Mouse (Mus musculus): ENCODE measurements around the gene H60b. TPM values are rescaled to one million over a fixed set of nuclear protein-coding genes. Genes with fewer than 3 reads are reported as not detected.
"Not testable (repeated sequence)": the region's sequence is repeated elsewhere in the genome, so short reads cannot be mapped to it uniquely, and the experiment has no call there.

Gene H60b
- polyA plus RNA-seq, 1 experiment = 0.32 TPM

GRCm38 (mm10) chr10:22154871-22155799, 3.3 kb upstream of the H60b start:
- Histone ChIP-seq H3K79me3 (ENCODE audit: low read depth) (no peaks in the 10 kb centered on the region), H3K79me2 (ENCODE audit: control insufficient read depth, insufficient read depth) (peaks cover 6% of the 10 kb centered on the region), H3K36me3 (ENCODE audit: control insufficient read depth, insufficient read depth) (no peaks in the 10 kb centered on the region), H3ac (ENCODE audit: control insufficient read depth, insufficient read length, low read depth) (no peak overlapping the region), H3K27me3 (ENCODE audit: control insufficient read depth, insufficient read depth, insufficient read length) (peaks cover 19% of the 10 kb centered on the region), H3K4me3 (ENCODE audit: insufficient read depth, poor library complexity, severe bottlenecking) (no peak overlapping the region)
- TF ChIP-seq USF1 (IDR thresholded peaks at IDR 0.05; ENCODE audit: low read depth) = no peak
- TF ChIP-seq CTCF (IDR thresholded peaks at IDR 0.05; ENCODE audit: control insufficient read depth, insufficient read depth, insufficient read length) = no peak
- TF ChIP-seq MAX (IDR thresholded peaks at IDR 0.05) = no peak
- no peak for TF ChIP-seq MYOD1 (IDR thresholded peaks at IDR 0.05; ENCODE audit: control insufficient read depth, insufficient read length, low read depth)
- TF ChIP-seq MYOG (IDR thresholded peaks at IDR 0.05; ENCODE audit: control insufficient read depth, extremely low read depth, insufficient read length) = no peak
- TF ChIP-seq CEBPB (IDR thresholded peaks at IDR 0.05; ENCODE audit: low read depth) = no peak
- TF ChIP-seq FOSL1 (IDR thresholded peaks at IDR 0.05; ENCODE audit: insufficient read depth, low read length, poor library complexity, severe bottlenecking) = no peak

- H3ac ChIP-seq (ENCODE audit: control insufficient read depth, insufficient read length, low read depth) = no peak overlapping the region
- no peaks in the 10 kb centered on the region for H3K36me3 ChIP-seq (ENCODE audit: control insufficient read depth, insufficient read depth)
- peaks cover 7% of the 10 kb centered on the region for H3K27me3 ChIP-seq (ENCODE audit: control insufficient read depth, insufficient read depth, insufficient read length)
- no peaks in the 10 kb centered on the region for H3K79me3 ChIP-seq (ENCODE audit: low read depth)
- H3K79me2 ChIP-seq (ENCODE audit: control insufficient read depth, insufficient read depth) = peaks cover 6% of the 10 kb centered on the region
- no peak for TF ChIP-seq CEBPB (IDR thresholded peaks at IDR 0.05; ENCODE audit: low read depth)
- TF ChIP-seq MYOD1 (IDR thresholded peaks at IDR 0.05; ENCODE audit: control insufficient read depth, insufficient read length, low read depth) = no peak
- TF ChIP-seq FOSL1 (IDR thresholded peaks at IDR 0.05; ENCODE audit: insufficient read depth, low read length, poor library complexity, severe bottlenecking) = no peak
- no peak for TF ChIP-seq USF1 (IDR thresholded peaks at IDR 0.05; ENCODE audit: low read depth)
- TF ChIP-seq MAX (IDR thresholded peaks at IDR 0.05) = no peak
- TF ChIP-seq MYOG (IDR thresholded peaks at IDR 0.05; ENCODE audit: control insufficient read depth, extremely low read depth, insufficient read length) = no peak
- TF ChIP-seq CTCF (IDR thresholded peaks at IDR 0.05; ENCODE audit: control insufficient read depth, insufficient read depth, insufficient read length) = no peak
- H3K4me3 ChIP-seq (ENCODE audit: insufficient read depth, poor library complexity, severe bottlenecking) = peak overlapping the region; percentile 37
Measured at GRCm38 (mm10) chr10:22159131-22159561, 760 bp downstream of the H60b start.

GRCm38 (mm10) chr10:22159581-22160140, 1.3 kb downstream of the H60b start:
- Histone ChIP-seq H3K4me3 (ENCODE audit: insufficient read depth, poor library complexity, severe bottlenecking) (no peak overlapping the region), H3ac (ENCODE audit: control insufficient read depth, insufficient read length, low read depth) (no peak overlapping the region), H3K27me3 (ENCODE audit: control insufficient read depth, insufficient read depth, insufficient read length) (peaks cover 4% of the 10 kb centered on the region)

GRCm38 (mm10) chr10:22163279-22163678, 4.9 kb downstream of the H60b start:
- not testable (repeated sequence) for H3K4me3 ChIP-seq (ENCODE audit: insufficient read depth, poor library complexity, severe bottlenecking); H3K36me3 ChIP-seq (ENCODE audit: control insufficient read depth, insufficient read depth); H3K79me3 ChIP-seq (ENCODE audit: low read depth); H3K27me3 ChIP-seq (ENCODE audit: control insufficient read depth, insufficient read depth, insufficient read length); H3K79me2 ChIP-seq (ENCODE audit: control insufficient read depth, insufficient read depth); H3ac ChIP-seq (ENCODE audit: control insufficient read depth, insufficient read length, low read depth)

More at GRCm38 (mm10) chr10:22159581-22160140, 1.3 kb downstream of the H60b start:
- Histone ChIP-seq H3K36me3 (ENCODE audit: control insufficient read depth, insufficient read depth) (no peaks in the 10 kb centered on the region), H3K79me2 (ENCODE audit: control insufficient read depth, insufficient read depth) (peaks cover 6% of the 10 kb centered on the region), H3K79me3 (ENCODE audit: low read depth) (no peaks in the 10 kb centered on the region)
- no peak for TF ChIP-seq MYOD1 (IDR thresholded peaks at IDR 0.05; ENCODE audit: control insufficient read depth, insufficient read length, low read depth)

DNA sequence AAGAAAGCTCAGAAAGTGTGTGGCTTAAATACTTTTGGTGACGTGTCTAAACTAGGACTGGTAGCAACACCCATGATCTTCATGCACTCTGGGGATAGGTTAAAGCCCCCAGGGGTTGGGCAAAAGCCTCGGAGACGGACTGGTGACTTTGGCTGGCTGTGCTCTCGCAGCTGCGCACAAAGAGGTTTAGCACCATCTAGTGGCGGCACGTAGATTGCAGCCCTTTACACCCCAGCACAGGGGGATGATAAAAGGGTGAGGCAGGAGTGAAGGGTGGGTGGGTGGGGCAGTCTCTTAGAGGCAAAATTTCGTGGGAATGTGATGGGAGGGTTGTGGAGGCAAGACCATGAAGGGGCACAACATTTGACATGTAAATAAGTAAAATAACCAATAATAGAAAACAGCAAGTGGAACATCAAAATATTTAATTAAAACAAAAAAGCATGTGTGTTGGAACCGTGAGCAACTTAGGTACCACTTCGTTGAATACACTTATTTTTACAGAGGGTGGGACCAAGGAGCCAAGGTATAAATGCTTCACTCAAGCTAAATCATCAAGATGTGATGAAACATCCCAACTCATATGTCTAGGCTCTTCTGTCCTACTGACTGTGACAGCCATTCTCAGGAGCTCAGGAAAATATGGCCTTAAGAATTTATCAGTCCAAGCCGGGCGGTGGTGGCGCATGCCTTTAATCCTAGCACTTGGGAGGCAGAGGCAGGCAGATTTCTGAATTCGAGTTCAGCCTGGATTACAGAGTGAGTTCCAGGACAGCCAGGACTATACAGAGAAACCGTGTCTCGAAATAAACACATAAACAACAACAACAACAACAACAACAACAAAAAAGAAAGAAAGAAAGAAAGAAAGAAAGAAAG, 5.6 kb downstream of the H60b start:
- H3K36me3 ChIP-seq (ENCODE audit: control insufficient read depth, insufficient read depth); H3K79me2 ChIP-seq (ENCODE audit: control insufficient read depth, insufficient read depth); H3K79me3 ChIP-seq (ENCODE audit: low read depth); H3K4me3 ChIP-seq (ENCODE audit: insufficient read depth, poor library complexity, severe bottlenecking); H3ac ChIP-seq (ENCODE audit: control insufficient read depth, insufficient read length, low read depth); H3K27me3 ChIP-seq (ENCODE audit: control insufficient read depth, insufficient read depth, insufficient read length): not testable (repeated sequence)
- peak; percentile 18 for TF ChIP-seq CTCF (IDR thresholded peaks at IDR 0.05; ENCODE audit: control insufficient read depth, insufficient read depth, insufficient read length)

DNA sequence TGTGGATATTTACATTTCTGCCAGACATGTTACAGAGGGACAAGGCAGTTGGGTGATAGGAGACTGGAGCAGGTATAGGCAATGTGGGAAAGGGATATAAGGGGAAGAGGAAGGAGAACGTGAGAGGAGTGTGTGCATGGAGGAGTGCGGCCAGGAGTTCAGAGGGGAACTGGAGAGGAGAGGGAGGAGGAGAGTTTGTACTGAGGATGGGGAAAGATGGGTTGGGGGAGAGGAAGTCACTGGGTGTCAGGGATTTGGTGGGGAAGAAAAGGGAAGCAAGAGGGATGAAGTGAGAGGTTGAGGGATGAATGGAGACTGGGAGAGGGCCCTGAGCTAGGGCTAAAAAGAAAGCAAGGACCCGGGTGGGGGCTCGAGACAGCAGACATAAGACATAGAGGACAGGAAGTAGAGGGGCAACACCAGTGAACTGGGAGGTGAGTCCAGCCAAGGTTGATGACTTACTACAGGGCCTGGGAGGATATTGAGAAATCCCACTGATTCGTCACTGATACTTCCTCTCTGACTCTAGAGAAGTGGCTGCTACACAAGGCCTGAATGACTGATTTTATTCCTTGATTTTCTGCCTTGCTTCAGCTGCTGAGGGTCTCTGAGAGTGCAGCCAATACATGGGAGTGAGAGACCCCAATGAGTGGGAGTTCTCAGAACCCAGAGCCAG, 7.1 kb downstream of the H60b start:
- not testable (repeated sequence) for H3ac ChIP-seq (ENCODE audit: control insufficient read depth, insufficient read length, low read depth); H3K79me2 ChIP-seq (ENCODE audit: control insufficient read depth, insufficient read depth); H3K79me3 ChIP-seq (ENCODE audit: low read depth); H3K36me3 ChIP-seq (ENCODE audit: control insufficient read depth, insufficient read depth); H3K4me3 ChIP-seq (ENCODE audit: insufficient read depth, poor library complexity, severe bottlenecking); H3K27me3 ChIP-seq (ENCODE audit: control insufficient read depth, insufficient read depth, insufficient read length)

- H3K27me3 ChIP-seq (ENCODE audit: control insufficient read depth, insufficient read depth, insufficient read length); H3K36me3 ChIP-seq (ENCODE audit: control insufficient read depth, insufficient read depth): not testable (repeated sequence)
Measured at GRCm38 (mm10) chr10:22166025-22166424, 7.6 kb downstream of the H60b start.

DNA sequence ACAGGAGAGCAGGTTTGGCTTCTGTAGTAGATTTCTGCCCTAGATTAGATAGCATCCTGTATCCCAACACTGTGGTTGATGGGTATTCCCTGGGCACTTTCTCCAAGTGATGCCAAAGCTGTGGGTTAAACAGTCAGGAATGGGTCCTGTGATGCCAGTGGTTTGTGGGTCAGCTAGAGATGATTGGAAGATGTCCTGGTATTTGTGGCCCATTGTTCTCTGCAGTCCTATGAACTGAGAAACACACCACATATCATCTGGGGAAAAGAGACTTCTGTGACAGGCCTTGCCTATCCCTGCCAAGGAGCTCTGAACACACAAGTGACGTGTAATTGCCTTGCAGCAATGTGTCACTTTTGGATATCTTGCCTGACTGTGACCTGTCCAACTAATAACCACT, 8.7 kb downstream of the H60b start:
- H3K36me3 ChIP-seq (ENCODE audit: control insufficient read depth, insufficient read depth); H3K79me3 ChIP-seq (ENCODE audit: low read depth); H3K4me3 ChIP-seq (ENCODE audit: insufficient read depth, poor library complexity, severe bottlenecking); H3ac ChIP-seq (ENCODE audit: control insufficient read depth, insufficient read length, low read depth); H3K27me3 ChIP-seq (ENCODE audit: control insufficient read depth, insufficient read depth, insufficient read length); H3K79me2 ChIP-seq (ENCODE audit: control insufficient read depth, insufficient read depth): not testable (repeated sequence)

More at GRCm38 (mm10) chr10:22166025-22166424, 7.6 kb downstream of the H60b start:
- H3K79me2 ChIP-seq (ENCODE audit: control insufficient read depth, insufficient read depth); H3K4me3 ChIP-seq (ENCODE audit: insufficient read depth, poor library complexity, severe bottlenecking); H3K79me3 ChIP-seq (ENCODE audit: low read depth); H3ac ChIP-seq (ENCODE audit: control insufficient read depth, insufficient read length, low read depth): not testable (repeated sequence)

Data from C2C12 (cell line).